Mouse (Mus musculus) thymus, postnatal 4 days (tissue): ENCODE data around the gene Aco2.
"Not testable (repeated sequence)": the region's sequence is repeated elsewhere in the genome, so short reads cannot be mapped to it uniquely, and the experiment has no call there.

Experiments used
- DNase-seq: peaks from one replicate; pipeline ENCODE4 v3.0.0; 2021

The Aco2 gene

GRCm38 (mm10) chr15:81879531-81880401, 7.7 kb downstream of the Aco2 start:
- no peak for DNase-seq

DNA sequence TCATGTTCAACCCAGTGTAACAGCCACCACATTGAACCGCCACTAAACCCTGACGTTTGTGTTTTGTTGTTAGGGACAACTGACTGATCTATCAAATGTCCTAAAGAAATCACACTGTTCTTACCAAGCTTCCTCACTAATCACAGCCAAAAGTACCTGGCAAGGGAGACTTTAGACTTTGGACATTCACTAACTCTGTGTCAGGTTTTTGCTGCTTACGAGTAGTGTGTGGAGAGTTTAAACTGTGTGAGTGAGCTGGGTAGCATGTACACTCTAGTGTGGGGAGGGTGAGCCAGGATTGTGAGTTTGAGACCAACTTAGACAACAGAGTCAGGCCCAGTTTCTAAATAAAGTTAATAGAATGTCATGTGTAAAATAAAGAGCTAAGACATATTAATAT, 10.2 kb downstream of the Aco2 start:
- DNase-seq = no peak

DNA sequence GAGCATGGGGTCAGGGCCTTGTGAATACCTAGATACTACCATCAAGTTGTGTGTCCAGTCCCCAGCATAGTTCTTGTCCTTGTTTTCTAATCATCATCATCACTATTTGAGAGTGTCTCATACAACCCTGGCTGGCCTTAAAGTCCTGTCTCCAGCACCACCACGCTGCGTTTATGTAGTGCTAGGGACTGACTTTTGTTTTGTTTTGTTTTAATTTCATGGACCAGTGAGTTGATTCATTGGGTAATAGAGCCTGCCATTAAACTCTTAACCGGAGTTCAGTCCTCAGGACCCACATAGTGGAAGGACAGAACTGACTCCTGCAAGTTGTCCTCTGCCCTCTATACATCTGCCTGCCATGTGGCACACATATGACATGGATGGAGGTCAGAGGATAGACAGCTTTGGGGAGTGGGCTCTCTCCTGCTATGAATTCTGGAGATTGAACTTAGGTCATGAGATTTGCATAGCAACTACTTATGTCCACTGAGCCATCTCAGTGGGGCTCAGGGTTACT, 13.4 kb downstream of the Aco2 start:
- DNase-seq = no peak

DNA sequence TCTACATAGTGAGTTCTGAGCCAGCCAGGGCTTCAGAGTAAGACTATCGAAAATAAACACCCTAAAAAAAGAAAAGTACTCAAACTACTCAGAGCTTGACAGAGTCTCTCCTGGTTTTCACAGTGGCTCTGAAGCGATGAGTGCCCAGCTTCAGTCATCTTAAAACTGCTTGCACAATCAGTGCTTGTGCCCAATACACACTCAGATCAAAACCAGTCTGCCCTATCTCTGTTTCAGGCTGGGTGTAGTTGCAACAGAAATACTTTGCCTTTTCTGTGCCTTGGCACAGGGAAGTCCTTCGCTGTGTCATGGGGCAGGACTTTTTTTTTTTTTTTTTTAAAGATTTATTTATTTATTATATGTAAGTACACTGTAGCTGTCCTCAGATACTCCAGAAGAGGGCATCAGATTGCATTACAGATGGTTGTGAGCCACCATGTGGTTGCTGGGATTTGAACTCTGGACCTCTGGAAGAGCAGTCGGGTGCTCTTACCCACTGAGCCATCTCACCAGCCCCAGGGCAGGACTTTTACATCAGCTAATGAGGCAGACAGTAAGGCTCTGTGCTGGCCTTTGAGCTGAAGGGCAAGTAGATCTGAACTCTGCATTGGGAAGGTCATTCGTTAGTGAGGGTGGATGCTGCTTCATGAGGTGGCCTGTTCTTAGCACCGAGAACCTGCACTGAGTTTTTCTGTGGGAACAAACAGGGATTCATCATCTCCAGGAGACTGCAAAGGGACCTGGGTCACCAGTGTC, 14.9 kb downstream of the Aco2 start:
- no peak for DNase-seq

GRCm38 (mm10) chr15:81889175-81889574, 17.1 kb downstream of the Aco2 start:
- no peak for DNase-seq

DNA sequence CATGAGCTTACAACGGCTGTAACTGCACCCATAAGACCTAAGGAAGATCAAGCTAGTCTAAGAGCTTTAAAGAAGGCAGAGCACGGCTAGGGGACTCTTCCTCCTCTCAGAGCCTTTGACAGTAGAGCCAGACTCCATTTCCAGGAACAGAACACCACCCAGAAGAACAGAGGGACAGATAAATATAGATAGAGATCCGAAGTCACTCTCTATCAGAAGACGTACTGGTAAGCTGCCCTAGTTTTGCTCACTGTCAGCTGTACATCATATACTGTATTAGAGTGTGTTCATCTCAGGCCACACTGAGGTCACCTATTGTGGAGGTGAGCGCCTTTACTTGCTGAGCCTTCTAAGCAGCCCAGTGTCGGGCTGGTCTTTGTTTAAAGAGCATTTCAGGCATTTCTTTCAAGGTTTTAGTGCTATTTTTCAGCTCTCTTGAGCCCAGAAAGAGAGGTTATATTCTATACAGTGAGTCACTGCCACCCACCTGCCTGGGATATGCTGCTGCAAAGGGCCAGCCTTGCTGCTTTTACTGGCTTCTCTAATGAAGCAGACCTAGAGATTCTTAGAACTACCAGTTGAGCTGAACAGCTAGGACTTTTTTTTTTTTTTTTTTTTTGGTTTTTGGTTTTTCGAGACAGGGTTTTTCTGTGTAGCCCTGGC, 19.2 kb downstream of the Aco2 start:
- DNase-seq = no peak

GRCm38 (mm10) chr15:81891822-81892580, 19.9 kb downstream of the Aco2 start:
- DNase-seq = no peak

DNA sequence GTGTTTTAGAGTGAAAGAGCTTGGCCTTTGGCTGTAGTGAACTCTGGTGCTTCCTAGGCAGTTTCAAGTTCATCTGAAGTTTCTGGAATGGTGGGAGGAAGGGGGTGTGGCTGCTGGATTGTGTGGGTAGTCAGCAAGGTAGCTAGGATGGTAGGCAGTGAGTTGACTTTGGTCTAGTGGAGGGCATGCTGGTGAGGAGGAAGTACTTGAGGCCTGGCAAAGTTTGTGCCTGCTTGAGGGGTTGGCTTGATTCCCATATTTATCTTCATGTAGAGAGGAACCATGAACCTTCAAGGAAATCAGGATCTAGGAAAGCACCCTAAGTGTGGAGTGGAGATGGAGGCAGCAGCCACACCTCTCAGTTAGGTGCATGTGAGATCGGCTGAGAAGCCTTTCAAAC, 21.9 kb downstream of the Aco2 start:
- DNase-seq = no peak

GRCm38 (mm10) chr15:81896407-81896806, 24.3 kb downstream of the Aco2 start:
- DNase-seq = no peak

GRCm38 (mm10) chr15:81897607-81898285, 25.6 kb downstream of the Aco2 start:
- no peak for DNase-seq

GRCm38 (mm10) chr15:81898751-81899150, 26.6 kb downstream of the Aco2 start:
- no peak for DNase-seq

GRCm38 (mm10) chr15:81904939-81905338, 32.8 kb downstream of the Aco2 start:
- peak; percentile 90 for DNase-seq

GRCm38 (mm10) chr15:81907953-81908352, 35.8 kb downstream of the Aco2 start:
- DNase-seq = no peak

DNA sequence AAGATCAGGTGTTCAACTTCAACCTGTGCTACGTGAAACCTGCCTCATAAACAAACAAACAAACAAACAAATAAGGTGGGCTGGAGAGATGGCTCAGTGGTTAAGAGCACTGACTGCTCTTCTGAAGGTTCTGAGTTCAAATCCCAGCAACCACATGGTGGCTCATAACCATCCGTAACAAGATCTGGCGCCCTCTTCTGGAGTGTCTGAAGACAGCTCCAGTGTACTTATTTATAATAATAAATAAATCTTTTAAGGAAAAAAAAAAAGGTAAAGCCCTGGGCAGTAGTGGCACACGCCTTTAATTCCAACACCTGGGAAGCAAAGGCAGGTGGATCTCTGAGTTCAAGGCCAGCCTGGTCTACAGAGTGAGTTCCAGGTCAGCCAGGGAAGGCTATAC, 36.7 kb downstream of the Aco2 start:
- DNase-seq = not testable (repeated sequence)

GRCm38 (mm10) chr15:81912498-81912897, 40.4 kb downstream of the Aco2 start:
- no peak for DNase-seq

- no peak for DNase-seq
These were observed 42.6 kb downstream of the Aco2 start for GRCm38 (mm10) chr15:81914668-81915067.

GRCm38 (mm10) chr15:81915663-81916062, 43.6 kb downstream of the Aco2 start:
- no peak for DNase-seq

DNA sequence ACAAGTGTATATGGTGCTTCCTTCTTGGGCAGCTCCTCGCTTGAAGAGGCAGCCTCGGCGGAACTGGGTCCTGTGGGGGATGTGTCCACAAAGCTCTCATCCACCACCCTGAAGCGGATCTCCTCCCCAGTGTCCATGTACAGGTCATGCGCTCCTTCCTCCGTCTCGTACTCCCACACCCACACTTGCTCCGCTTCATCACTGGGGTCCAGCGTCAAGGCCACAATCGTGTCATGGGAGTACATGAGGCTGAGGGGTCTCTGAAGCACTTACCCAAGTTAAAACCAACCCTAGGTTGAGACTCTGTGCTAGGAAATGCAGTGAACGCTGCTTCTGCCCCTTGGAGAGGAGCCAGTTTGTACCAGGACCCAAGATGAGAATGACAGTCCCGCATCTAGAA, 45.1 kb downstream of the Aco2 start:
- no peak for DNase-seq

- DNase-seq = peak; percentile 93
These were observed 45.7 kb downstream of the Aco2 start for GRCm38 (mm10) chr15:81917621-81918463.

DNA sequence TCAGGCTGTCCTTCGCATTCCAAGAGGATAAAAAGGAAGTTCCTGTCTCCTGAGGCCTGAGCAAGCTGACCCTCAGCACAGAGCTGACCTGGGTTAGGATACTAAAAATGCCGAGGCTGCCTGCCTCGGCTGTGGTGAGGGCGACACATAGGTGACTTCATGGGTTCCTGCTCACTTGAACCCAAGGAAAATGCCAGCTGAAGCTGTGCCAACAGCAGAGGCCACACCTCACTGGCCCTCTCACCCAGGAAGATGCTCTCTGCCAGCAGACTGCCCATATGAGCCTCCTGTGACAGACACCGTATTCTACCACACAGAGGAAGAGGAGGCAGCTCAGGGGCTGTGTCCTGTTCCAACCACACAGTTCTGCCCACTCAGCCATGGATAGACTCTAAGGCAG, 47.0 kb downstream of the Aco2 start:
- no peak for DNase-seq
